Mouse (Mus musculus) ES-E14 (cell line): ENCODE measurements around the gene Ccdc151. TPM values are rescaled to one million over a fixed set of nuclear protein-coding genes. Genes with fewer than 3 reads are reported as not detected.
A peak's percentile ranks its signal among the peaks of the same experiment; 100 is the strongest.

Experiments
- DNase-seq: peaks from one replicate; pipeline ENCODE4 v3.0.0-alpha.2; 2013; ENCODE audit warnings: low read depth, low spot score
- H3K27ac ChIP-seq: 2 replicates; pipeline ENCODE4 v1.5.1; 2012; ENCODE audit warnings: low read depth, mild to moderate bottlenecking, low read length, moderate library complexity, mixed read lengths; ENCODE audit not compliant: poor library complexity, insufficient read depth, severe bottlenecking
- H3K36me3 ChIP-seq: 2 replicates; pipeline ENCODE4 v1.6.1; 2012; ENCODE audit warnings: mild to moderate bottlenecking, low read length, moderate library complexity, mixed read lengths; ENCODE audit not compliant: control insufficient read depth, poor library complexity, insufficient read depth, severe bottlenecking
- H3K4me1 ChIP-seq, 2 experiments: fragments of 150-350 bp in 1 of 2; sonication (generic) in 1 of 2; 2 replicates each; pipeline ENCODE4 v1.6.1; 2012; ENCODE audit warnings: low read length in 2 of 2, mild to moderate bottlenecking in 1 of 2, mixed read lengths in 1 of 2; ENCODE audit not compliant: control insufficient read depth in 2 of 2, insufficient read depth in 2 of 2, poor library complexity in 1 of 2
- H3K4me3 ChIP-seq, 2 experiments: fragments of 150-350 bp in 1 of 2; sonication (generic) in 1 of 2; 2 replicates each; pipeline ENCODE4 v1.5.1; 2012; ENCODE audit warnings: low read length in 2 of 2, low read depth in 1 of 2, mild to moderate bottlenecking in 1 of 2, mixed read lengths in 1 of 2; ENCODE audit not compliant: insufficient read depth in 1 of 2, poor library complexity in 1 of 2, severe bottlenecking in 1 of 2
- H3K9ac ChIP-seq: 2 replicates; pipeline ENCODE4 v1.6.1; 2012; ENCODE audit warnings: low read depth, mild to moderate bottlenecking, low read length, mixed read lengths; ENCODE audit not compliant: poor library complexity, insufficient read depth, severe bottlenecking
- H3K9me3 ChIP-seq: fragments of 150-350 bp; sonication (generic); 2 replicates; pipeline ENCODE4 v1.6.1; 2012; ENCODE audit warnings: low read depth, mild to moderate bottlenecking, low read length; ENCODE audit not compliant: control insufficient read depth, insufficient read depth
- CHD2 ChIP-seq: IDR thresholded peaks from 2 replicates; pipeline ENCODE4 v1.6.1; 2014; ENCODE audit warnings: mild to moderate bottlenecking, low read depth, low read length, inconsistent platforms
- HCFC1 ChIP-seq: IDR thresholded peaks from 2 replicates; pipeline ENCODE4 v1.6.1; 2012; ENCODE audit warnings: low read length, inconsistent platforms, borderline replicate concordance; ENCODE audit not compliant: insufficient read depth
- MAFK ChIP-seq: IDR thresholded peaks from 2 replicates; pipeline ENCODE4 v1.6.1; 2014; ENCODE audit warnings: mild to moderate bottlenecking, low read depth, low read length, inconsistent platforms; ENCODE audit not compliant: insufficient read depth
- ZC3H11A ChIP-seq: IDR thresholded peaks from 2 replicates; pipeline ENCODE4 v1.6.1; 2012; ENCODE audit warnings: low read depth, mild to moderate bottlenecking, inconsistent platforms, low read length, borderline replicate concordance
- ZNF384 ChIP-seq: IDR thresholded peaks from 2 replicates; pipeline ENCODE4 v1.6.1; 2012; ENCODE audit warnings: low read depth, low read length, inconsistent platforms
- in situ Hi-C, 2 experiments: fragments of 600-800 bp; cut with MboI; formaldehyde crosslinking; loops; one replicate each; pipeline ENCODE4 v1.15.1; 2025; ENCODE audit warnings: low sequenced_read_pairs in 2 of 2, inconsistent platforms in 1 of 2; ENCODE audit not compliant: unreplicated experiment in 2 of 2
- total RNA-seq: library from RNA; depleted of rRNA; stranded (reverse); fragments of 300-350 nt; gene quantifications from 2 replicates; pipeline ENCODE4 v1.2.3, GENCODE M21; 2012

The Ccdc151 gene
- total RNA-seq, 1 experiment: 1.4 TPM

- H3K36me3 ChIP-seq: no peaks in the 10 kb centered on the region
- no peak overlapping the region for H3K4me3 ChIP-seq
- H3K9ac ChIP-seq: no peak overlapping the region
- H3K4me1 ChIP-seq: peaks cover 0 to 8% of the 10 kb centered on the region in 2 experiments; a peak in 1 of 4 replicates
- TF ChIP-seq ZNF384: no peak
- TF ChIP-seq CHD2: no peak
- no peak overlapping the region for H3K27ac ChIP-seq
- H3K9me3 ChIP-seq: no peaks in the 10 kb centered on the region
- in situ Hi-C loops: no loop called here
- DNase-seq: no peak
Observed at GRCm38 (mm10) chr9:21996178-21996867, 6.1 kb downstream of the Ccdc151 start.

GRCm38 (mm10) chr9:21992227-21992626 lies 10.2 kb downstream of the Ccdc151 start:
- no peak overlapping the region for H3K27ac ChIP-seq
- in situ Hi-C loops: no loop called here
- no peaks in the 10 kb centered on the region for H3K9me3 ChIP-seq
- no peaks in the 10 kb centered on the region for H3K36me3 ChIP-seq
- H3K4me3 ChIP-seq: no peak overlapping the region
- H3K4me1 ChIP-seq: peaks cover 0 to 25% of the 10 kb centered on the region in 2 experiments; a peak in 2 of 4 replicates
- DNase-seq: no peak
- TF ChIP-seq ZC3H11A: no peak
- no peak for TF ChIP-seq HCFC1
- TF ChIP-seq CHD2: no peak
- TF ChIP-seq ZNF384: no peak
- TF ChIP-seq MAFK: no peak
- no peak overlapping the region for H3K9ac ChIP-seq

- H3K27ac ChIP-seq: no peak within 1 kb of the TSS
- in situ Hi-C loops: no loop called here
Observed at GRCm38 (mm10) chr9:21989230-21990110, 13.0 kb downstream of the Ccdc151 start, which contains the start of gene Rgl3. Rgl3 (minus strand) TSS chr9:21989446.

GRCm38 (mm10) chr9:21988421-21989101 lies 13.9 kb downstream of the Ccdc151 start:
- no peaks in the 10 kb centered on the region for H3K9me3 ChIP-seq
- TF ChIP-seq CHD2 (no peak), ZNF384 (no peak), MAFK (no peak), ZC3H11A (no peak), HCFC1 (no peak)
- DNase-seq: no peak
- no peak overlapping the region for H3K27ac ChIP-seq
- H3K4me1 ChIP-seq: peaks cover 0 to 25% of the 10 kb centered on the region in 2 experiments; a peak in 2 of 4 replicates
- in situ Hi-C loops: no loop called here
- H3K4me3 ChIP-seq: peak overlapping the region; percentile 34 to 68
- no peaks in the 10 kb centered on the region for H3K36me3 ChIP-seq
- H3K9ac ChIP-seq: peak overlapping the region; percentile 52; the same call in 1 of the 2 replicates

More at GRCm38 (mm10) chr9:21989230-21990110, 13.0 kb downstream of the Ccdc151 start, which contains the start of gene Rgl3:
- Histone ChIP-seq H3K4me1 (peaks cover 0 to 25% of the 10 kb centered on the region in 2 experiments; a peak in 2 of 4 replicates), H3K36me3 (no peaks in the 10 kb centered on the region), H3K9ac (peak within 1 kb of the TSS; percentile 52; the same call in 1 of the 2 replicates), H3K4me3 (peak within 1 kb of the TSS; percentile 34 to 68), H3K9me3 (no peaks in the 10 kb centered on the region)
- DNase-seq: no peak
- no peak for TF ChIP-seq ZC3H11A
- no peak for TF ChIP-seq MAFK
- no peak for TF ChIP-seq CHD2
- no peak for TF ChIP-seq ZNF384
- TF ChIP-seq HCFC1: no peak
